Mouse (Mus musculus): ENCODE data around the gene Kit. TPM values are rescaled to one million over a fixed set of nuclear protein-coding genes. Genes with fewer than 3 reads are reported as not detected.

Kit gene
- polyA plus RNA-seq, 1 experiment from 2014 or later, result 13.5 TPM

DNA sequence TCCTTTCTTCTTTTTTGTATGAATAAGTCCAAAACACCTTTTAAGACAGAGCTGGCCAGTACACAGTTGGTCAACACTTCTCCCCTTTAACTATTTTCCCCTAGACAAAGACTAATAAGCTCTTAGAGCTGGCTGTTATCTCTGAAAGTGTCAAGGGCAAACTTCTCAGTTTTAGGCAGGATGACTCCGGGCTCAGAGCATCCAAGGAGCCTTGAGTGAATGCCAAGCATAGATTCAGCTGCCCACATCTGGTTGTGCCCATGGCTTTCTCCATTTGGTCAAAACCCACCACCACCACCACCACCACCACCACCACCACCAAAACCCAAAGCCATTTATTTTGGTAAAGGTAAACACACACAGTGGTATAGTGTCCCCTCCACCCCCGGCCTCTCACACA lies 13.5 kb upstream of the Kit start:
- no peak for ATAC-seq (ENCODE audit: low read depth)
- 0 out of 2 replicates have a peak, but pooled peaks cover 4% of the 10 kb centered on the region for H3K4me1 ChIP-seq (replicated peaks)
- 59% methylated on average over 2 of the region's 2 CpGs for whole genome bisulfite sequencing (ENCODE audit: insufficient replicate concordance)

DNA sequence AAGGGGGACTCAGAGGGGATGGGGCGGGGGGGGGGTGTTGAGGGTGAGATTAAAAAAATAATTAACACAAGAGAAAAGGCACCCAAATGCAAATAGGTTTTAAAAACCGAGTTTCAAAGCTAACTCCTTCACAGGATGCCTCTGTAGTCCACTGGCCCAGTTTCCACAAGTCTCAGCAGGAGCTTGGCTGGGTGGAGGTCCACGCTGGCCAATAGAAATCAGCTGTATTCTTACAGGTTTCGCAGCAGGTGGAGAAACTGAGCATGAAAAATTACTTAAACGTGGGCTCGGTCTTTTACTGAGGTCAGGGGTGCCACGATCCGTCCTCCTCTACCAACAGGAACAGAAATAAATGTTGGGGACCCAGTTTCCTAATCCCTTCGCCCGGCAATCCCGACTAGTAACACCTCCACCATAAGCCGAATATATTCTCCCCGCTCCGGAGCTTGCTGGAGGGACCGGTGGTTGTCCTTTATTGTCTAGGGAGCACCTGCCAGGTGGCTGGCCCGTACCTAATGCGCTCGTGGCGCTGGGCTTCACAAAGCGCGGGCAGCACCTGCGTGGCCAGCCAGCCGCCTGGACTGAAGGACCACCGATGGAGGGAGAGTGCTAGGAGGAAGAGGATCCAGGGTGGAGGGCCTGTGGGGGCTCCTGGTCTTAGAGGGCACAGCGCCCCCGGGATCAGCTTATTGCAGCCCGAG lies 415 bp upstream of the Kit start:
- ATAC-seq (ENCODE audit: low read depth) (peak; percentile 27), DNase-seq (no peak)
- WGBS (ENCODE audit: insufficient replicate concordance), result 5% methylated on average over 27 of the region's 27 CpGs
- peaks cover 52% of the 10 kb centered on the region for H3K4me1 ChIP-seq (replicated peaks)
- H3K4me2 ChIP-seq, result peak overlapping the region; percentile 94
- H3K36me3 ChIP-seq, result no peaks in the 10 kb centered on the region
- peak overlapping the region; percentile 61 for H3K9ac ChIP-seq
- no peaks in the 10 kb centered on the region for H3K9me3 ChIP-seq (replicated peaks)
- peaks cover 26% of the 10 kb centered on the region; the same call in 1 of the 2 replicates for H3K27me3 ChIP-seq
- H3K27ac ChIP-seq, result no peak overlapping the region
- H3K4me3 ChIP-seq (replicated peaks), result peak overlapping the region; percentile 68

More for the DNA sequence above, 13.5 kb upstream of the Kit start:
- Histone ChIP-seq H3K27ac (no peak overlapping the region), H3K9ac (no peak overlapping the region), H3K4me2 (no peak overlapping the region), H3K9me3 (replicated peaks) (no peaks in the 10 kb centered on the region), H3K4me3 (replicated peaks) (no peak overlapping the region), H3K36me3 (no peaks in the 10 kb centered on the region), H3K27me3 (no peaks in the 10 kb centered on the region)
- DNase-seq, result no peak

DNA sequence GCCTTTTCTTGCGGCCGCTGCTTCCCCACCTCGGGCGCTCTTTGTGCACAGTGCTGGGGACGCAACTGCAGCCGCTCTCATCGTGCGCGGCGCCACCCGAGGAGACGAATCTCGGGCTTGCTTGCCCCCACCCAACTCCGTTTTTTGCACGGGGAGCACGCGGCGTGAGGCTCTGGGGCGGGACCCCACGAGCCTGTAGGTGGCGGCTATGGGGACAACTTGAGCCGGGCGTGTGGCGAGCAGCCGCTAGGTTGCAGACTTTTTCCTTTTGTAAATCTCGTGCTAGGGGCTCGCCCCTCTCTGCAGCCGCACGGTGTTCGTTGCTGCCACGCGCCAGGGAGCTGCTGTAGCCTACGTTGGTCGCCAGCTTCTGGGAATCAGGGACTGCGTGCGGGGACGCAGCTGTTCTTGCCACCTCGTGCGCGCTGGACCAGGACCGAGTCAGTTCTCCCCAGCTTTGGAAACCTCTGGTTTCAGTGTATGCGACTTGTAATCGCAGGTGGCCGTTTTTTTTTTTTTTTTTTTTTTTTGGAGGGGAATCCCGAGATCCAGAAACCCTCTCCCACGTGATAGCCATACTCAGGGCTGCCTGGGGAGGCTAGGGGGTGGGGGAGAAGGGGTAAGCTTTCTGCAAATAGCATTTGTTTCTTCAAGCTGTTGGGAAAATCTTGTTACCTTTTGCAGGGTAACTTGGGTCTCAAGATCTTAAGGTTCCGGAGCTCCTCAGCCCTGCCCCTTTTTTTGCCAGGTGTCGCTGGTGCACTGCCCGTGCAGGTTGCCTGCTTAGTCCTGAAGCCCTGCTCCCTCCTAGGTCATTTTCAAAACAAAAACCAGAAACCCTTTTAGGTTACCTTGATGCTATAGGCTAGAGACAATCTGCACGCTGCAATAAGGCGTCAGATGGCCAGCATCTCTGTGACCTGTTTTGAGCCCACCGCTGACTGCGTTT lies 1.1 kb downstream of the Kit start:
- Histone ChIP-seq H3K4me1 (replicated peaks) (peaks cover 68% of the 10 kb centered on the region), H3K4me3 (replicated peaks) (peak overlapping the region; percentile 68), H3K4me2 (peak overlapping the region; percentile 94), H3K9me3 (replicated peaks) (no peaks in the 10 kb centered on the region), H3K27me3 (peaks cover 26% of the 10 kb centered on the region; the same call in 1 of the 2 replicates), H3K27ac (peak overlapping the region; percentile 16; the same call in 1 of the 2 replicates), H3K36me3 (no peaks in the 10 kb centered on the region), H3K9ac (peak overlapping the region; percentile 74)
- WGBS (ENCODE audit: insufficient replicate concordance), result under 1% methylated on average over 53 of the region's 53 CpGs
- DNase-seq (peak; percentile 41), ATAC-seq (ENCODE audit: low read depth) (peak; percentile 46)

DNA sequence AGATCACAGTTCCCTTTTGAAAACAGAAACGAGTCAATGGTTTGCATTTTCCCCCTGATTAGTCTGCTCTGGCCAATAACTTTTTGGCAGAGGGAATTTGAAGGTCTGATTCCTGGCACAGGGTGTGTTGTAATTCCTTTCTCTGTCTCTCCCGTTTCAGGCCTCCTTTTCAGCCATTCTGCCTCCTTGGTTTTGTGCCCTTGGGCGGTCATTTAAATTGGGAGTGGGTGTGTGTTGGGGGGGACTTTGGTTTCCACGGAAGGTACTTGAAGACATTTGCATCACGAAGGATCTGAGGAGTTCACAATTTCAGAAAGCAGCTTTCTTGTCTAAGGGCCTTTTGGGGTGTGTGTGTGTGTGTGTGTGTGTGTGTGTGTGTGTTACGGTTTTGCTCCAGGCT lies 2.0 kb downstream of the Kit start:
- no peaks in the 10 kb centered on the region for H3K9me3 ChIP-seq (replicated peaks)
- H3K36me3 ChIP-seq, result no peaks in the 10 kb centered on the region
- DNase-seq, result no peak
- peak overlapping the region; percentile 68 for H3K4me3 ChIP-seq (replicated peaks)
- no peak overlapping the region for H3K27ac ChIP-seq
- peaks cover 76% of the 10 kb centered on the region for H3K4me1 ChIP-seq (replicated peaks)
- peaks cover 26% of the 10 kb centered on the region; the same call in 1 of the 2 replicates for H3K27me3 ChIP-seq
- H3K4me2 ChIP-seq, result peak overlapping the region; percentile 94
- ATAC-seq (ENCODE audit: low read depth), result no peak
- WGBS (ENCODE audit: insufficient replicate concordance), result 13% methylated on average over 6 of the region's 6 CpGs
- H3K9ac ChIP-seq, result peak overlapping the region; percentile 74; the same call in 1 of the 2 replicates

DNA sequence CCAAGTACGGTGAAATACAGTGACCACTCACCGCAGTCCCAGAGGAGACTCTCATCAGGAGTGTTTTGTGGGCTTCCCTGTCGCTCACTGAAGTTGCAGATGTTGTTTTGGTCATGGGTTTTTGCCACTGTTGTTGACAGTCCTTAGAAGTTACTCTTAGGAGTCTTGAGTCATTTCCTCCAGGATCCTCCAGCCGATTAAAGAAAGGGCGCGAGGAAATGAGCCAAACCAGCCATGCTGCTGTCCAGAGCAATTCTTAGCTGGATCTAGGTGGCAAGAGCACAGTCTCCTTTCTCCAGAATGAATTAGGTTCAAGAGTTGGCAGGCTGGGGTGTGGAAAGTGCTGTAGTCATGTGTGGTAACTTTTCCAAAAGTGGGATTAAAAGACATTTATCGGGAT lies 3.4 kb downstream of the Kit start:
- Histone ChIP-seq H3K4me2 (peak overlapping the region; percentile 94), H3K27ac (0 out of 2 replicates have a peak overlapping the region, but pooled peaks have one; percentile 41), H3K9me3 (replicated peaks) (no peaks in the 10 kb centered on the region), H3K36me3 (no peaks in the 10 kb centered on the region), H3K27me3 (peaks cover 26% of the 10 kb centered on the region; the same call in 1 of the 2 replicates), H3K4me1 (replicated peaks) (peaks cover 86% of the 10 kb centered on the region), H3K4me3 (replicated peaks) (peak overlapping the region; percentile 68), H3K9ac (peak overlapping the region; percentile 49)
- 13% methylated on average over 7 of the region's 7 CpGs for WGBS (ENCODE audit: insufficient replicate concordance)
- no peak for DNase-seq
- ATAC-seq (ENCODE audit: low read depth), result no peak

DNA sequence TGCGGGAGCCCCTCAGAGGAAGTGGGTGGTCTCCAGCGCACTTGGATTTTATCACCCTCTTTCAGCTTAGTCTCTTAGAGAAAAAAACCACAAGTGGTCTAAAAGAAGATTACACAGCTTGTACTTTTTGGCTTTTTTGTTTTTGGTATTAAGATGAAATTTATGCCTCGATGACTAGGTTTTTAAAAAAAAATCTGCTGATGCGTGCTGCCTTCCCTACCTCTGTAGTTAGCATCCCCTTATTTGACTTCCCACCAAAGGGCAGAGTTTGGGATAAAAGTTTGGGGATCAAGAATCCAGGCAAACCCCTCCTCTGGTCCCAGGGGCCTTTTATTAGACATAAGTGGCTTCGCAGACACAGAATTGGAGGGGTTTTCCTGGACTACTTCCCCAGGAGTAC lies 4.5 kb downstream of the Kit start:
- ATAC-seq (ENCODE audit: low read depth) (no peak), DNase-seq (no peak)
- H3K4me3 ChIP-seq (replicated peaks), result peak overlapping the region; percentile 32
- H3K9me3 ChIP-seq (replicated peaks), result no peaks in the 10 kb centered on the region
- peaks cover 19% of the 10 kb centered on the region; the same call in 1 of the 2 replicates for H3K27me3 ChIP-seq
- H3K9ac ChIP-seq, result peak overlapping the region; percentile 50
- peak overlapping the region; percentile 94 for H3K4me2 ChIP-seq
- H3K36me3 ChIP-seq, result no peaks in the 10 kb centered on the region
- H3K27ac ChIP-seq, result peak overlapping the region; percentile 61
- peaks cover 84% of the 10 kb centered on the region for H3K4me1 ChIP-seq (replicated peaks)
- 15% methylated on average over 5 of the region's 5 CpGs for WGBS (ENCODE audit: insufficient replicate concordance)

DNA sequence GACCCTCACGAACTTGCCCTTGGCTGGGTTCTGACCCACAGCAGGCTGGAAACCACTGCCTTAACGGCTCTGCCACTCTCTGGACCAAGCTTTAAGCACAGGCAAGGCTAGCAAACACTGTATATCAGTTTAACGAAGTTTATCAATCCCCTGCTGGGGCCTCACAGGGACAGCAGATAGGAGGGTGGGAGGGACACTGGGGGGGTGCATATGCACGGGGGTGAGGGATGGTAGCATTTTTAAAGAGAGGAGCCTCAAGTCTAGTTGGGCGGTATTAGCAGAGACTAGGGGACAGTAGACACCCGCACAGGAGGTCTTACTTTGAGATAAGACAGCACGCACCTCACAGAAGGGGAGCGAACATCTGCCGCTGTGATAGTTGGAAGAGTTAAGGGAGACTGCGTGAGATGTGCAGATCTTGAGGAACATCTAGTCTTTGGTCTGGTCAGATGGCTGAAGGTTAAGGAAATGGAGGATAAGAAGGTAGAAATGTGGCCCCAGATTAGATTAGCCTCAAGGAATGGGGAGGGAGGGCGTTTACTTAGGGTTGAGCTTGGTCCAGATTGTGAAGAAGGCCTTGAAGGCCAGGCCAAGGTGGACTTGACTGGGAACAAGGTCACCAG lies 5.0 kb downstream of the Kit start:
- Histone ChIP-seq H3K9ac (peak overlapping the region; percentile 50), H3K4me3 (replicated peaks) (peak overlapping the region; percentile 32), H3K27ac (peak overlapping the region; percentile 61), H3K36me3 (no peaks in the 10 kb centered on the region), H3K27me3 (peaks cover 14% of the 10 kb centered on the region; the same call in 1 of the 2 replicates), H3K9me3 (replicated peaks) (no peaks in the 10 kb centered on the region), H3K4me1 (replicated peaks) (peaks cover 81% of the 10 kb centered on the region), H3K4me2 (peak overlapping the region; percentile 94)
- peak; percentile 74 for ATAC-seq (ENCODE audit: low read depth)
- DNase-seq, result peak; percentile 17
- 7% methylated on average over 11 of the region's 11 CpGs for WGBS (ENCODE audit: insufficient replicate concordance)

DNA sequence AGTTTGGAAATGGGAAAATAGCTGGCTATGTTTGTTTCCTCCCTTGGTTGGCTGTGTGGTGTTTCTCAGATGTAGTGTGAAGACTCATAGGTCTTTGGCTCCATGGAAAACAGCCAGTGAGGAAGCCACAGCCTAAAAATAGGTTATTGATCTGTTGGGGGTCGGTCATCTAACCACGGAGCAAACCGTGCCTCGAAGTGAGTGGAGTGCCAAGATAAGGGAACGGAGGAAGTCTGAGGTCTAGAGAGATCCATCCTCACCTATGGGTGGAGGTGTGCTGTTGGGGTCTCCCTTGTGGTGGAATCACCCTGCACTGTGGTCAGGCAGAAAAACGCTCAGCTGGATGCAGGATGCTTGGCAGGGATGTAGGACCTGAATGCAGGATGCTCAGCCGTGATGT lies 7.2 kb downstream of the Kit start:
- WGBS (ENCODE audit: insufficient replicate concordance), result 15% methylated on average over 7 of the region's 7 CpGs
- peaks cover 60% of the 10 kb centered on the region for H3K4me1 ChIP-seq (replicated peaks)
- H3K36me3 ChIP-seq, result no peaks in the 10 kb centered on the region
- H3K4me2 ChIP-seq, result peak overlapping the region; percentile 23
- no peak for DNase-seq
- ATAC-seq (ENCODE audit: low read depth), result no peak
- no peak overlapping the region for H3K27ac ChIP-seq
- H3K27me3 ChIP-seq, result no peaks in the 10 kb centered on the region
- H3K9me3 ChIP-seq (replicated peaks), result no peaks in the 10 kb centered on the region
- H3K9ac ChIP-seq, result no peak overlapping the region
- H3K4me3 ChIP-seq (replicated peaks), result no peak overlapping the region

DNA sequence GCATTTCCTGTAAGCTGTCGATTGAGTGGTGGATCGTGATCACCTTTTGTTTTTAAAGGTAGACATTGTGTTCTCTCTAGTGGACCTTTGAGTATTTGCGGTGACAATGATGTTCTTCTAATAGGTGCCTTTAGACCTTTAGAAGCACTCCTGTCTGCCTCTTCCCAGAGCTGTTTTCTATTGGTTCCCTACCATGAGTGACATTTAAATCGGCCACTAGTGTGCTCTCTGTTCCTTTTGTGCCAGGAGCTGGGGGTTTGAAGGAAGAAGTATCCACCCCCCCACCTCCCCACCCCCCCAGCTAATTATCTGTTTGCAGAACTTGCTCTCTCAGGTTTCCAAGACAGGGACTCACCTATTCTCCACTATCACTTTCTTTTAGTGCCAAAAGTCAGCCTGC lies 13.1 kb downstream of the Kit start:
- no peak for DNase-seq
- no peak for ATAC-seq (ENCODE audit: low read depth)
- no peaks in the 10 kb centered on the region for H3K27me3 ChIP-seq
- no peak overlapping the region for H3K4me3 ChIP-seq (replicated peaks)
- WGBS (ENCODE audit: insufficient replicate concordance), result 75% methylated on average over 4 of the region's 4 CpGs
- H3K9ac ChIP-seq, result no peak overlapping the region
- no peaks in the 10 kb centered on the region for H3K36me3 ChIP-seq
- peaks cover 26% of the 10 kb centered on the region for H3K4me1 ChIP-seq (replicated peaks)
- H3K27ac ChIP-seq, result no peak overlapping the region
- H3K9me3 ChIP-seq (replicated peaks), result no peaks in the 10 kb centered on the region
- no peak overlapping the region for H3K4me2 ChIP-seq

DNA sequence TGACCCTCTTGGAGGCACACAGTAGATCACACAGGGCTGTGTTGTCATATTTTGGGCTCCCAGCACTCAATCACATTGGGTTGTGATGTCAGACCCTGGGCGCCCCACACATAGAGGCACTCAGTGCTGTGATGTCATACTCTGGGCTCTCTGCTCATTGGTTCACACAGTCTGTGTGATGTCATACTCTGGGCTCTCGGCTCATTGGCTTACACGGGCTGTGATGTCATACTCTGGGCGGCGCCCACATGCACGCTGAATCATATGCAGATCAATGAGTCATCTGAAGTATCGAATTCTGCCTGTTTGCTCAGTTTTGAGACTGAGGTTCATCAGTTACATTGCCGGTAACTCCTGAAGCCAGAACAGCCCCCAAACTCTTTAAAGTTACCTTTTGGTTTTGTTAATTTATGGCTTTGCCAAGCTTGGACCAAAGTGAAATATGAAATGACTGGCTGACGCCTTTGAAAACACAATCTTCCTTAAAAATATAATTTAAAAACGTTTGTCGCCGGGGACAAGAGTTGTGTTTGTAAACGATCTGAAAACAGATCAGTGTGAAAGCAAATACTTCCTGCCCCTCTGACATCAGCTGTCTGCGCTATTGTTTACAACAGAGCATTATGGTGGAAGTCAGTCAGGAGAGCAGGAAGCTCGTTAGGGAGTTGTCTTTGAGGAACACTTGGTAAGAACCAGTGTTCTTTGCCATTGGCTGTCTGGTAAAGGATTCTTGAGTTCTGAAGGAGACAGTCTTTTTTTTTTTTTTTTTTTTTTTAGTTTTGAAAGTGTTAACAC lies 15.0 kb downstream of the Kit start:
- no peaks in the 10 kb centered on the region for H3K9me3 ChIP-seq (replicated peaks)
- peak; percentile 43; the same call in 1 of the 2 replicates for ATAC-seq (ENCODE audit: low read depth)

More for the DNA sequence above, 15.0 kb downstream of the Kit start:
- Histone ChIP-seq H3K27ac (no peak overlapping the region), H3K27me3 (no peaks in the 10 kb centered on the region), H3K4me1 (replicated peaks) (peaks cover 27% of the 10 kb centered on the region), H3K9ac (no peak overlapping the region), H3K36me3 (no peaks in the 10 kb centered on the region), H3K4me2 (no peak overlapping the region), H3K4me3 (replicated peaks) (no peak overlapping the region)
- 65% methylated on average over 15 of the region's 15 CpGs for WGBS (ENCODE audit: insufficient replicate concordance)
- DNase-seq, result no peak
